Mouse (Mus musculus): ENCODE measurements around the gene Qrfp. TPM values are rescaled to one million over a fixed set of nuclear protein-coding genes. Genes with fewer than 3 reads are reported as not detected.

Gene Qrfp
- polyA plus RNA-seq, 1 experiment = not detected

DNA sequence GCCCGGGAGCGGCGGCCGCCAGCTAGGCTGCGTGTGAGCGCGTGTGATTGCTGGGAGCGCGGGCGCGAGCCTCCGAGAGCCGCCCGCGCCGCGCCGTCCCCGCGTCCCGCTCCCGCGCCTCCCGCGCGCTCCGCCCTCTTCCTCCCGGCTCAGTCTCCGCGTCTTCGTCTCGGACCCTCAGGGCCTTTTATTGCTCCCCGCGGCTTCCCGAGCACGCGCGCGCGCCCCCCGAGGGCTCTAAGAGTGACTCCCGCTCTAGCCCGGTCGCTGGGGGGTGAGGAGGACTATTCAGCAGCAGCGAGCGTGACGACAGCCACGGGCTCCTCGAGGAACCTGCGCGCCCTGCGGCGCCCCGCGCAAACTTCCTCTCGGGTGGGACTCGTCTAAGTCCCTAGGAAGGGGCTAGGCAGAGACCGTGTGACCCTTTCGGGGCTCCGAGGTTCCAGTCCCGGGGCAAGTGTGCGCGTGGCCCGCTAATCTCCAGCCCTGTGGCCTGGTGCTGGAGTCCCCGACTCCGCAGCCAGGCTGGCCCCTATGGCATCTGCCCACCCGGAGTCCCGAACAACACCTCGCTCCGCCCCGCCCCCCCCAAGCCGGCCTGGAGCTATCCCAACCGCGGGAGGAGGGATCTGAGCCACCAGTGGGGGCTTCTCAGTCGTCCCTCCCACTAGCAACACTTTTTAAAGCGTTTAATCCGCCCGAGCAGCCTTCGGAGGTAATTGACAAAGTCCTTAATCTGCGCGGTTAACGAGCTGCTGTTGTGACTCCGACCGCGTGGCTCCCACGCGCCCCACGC, 35.7 kb upstream of the Qrfp start, which contains the start of gene Fibcd1:
Gene Fibcd1, minus strand, starts transcription at position 110 of the 796 bp plus-strand sequence.
- H3K4me3 ChIP-seq (replicated peaks; ENCODE audit: insufficient read depth, low read depth, low read length) = peak within 1 kb of the TSS; percentile 49
- no peaks in the 10 kb centered on the region; the same call in 1 of the 2 replicates for H3K27me3 ChIP-seq (ENCODE audit: control insufficient read depth, insufficient read depth, low read length)
- DNase-seq = peak; percentile 17 to 39
- no peak within 1 kb of the TSS for H3K27ac ChIP-seq (ENCODE audit: insufficient read depth, low read length)
- under 1% methylated on average over 88 of the region's 88 CpGs for WGBS
- H3K4me1 ChIP-seq (ENCODE audit: control insufficient read depth, insufficient read depth, low read length) = no peaks in the 10 kb centered on the region; the same call in 1 of the 2 replicates
- TF ChIP-seq POLR2A (IDR thresholded peaks at IDR 0.05; ENCODE audit: borderline replicate concordance, insufficient read depth, low read length) = no peak
- TF ChIP-seq CTCF (IDR thresholded peaks at IDR 0.05; ENCODE audit: borderline replicate concordance, insufficient read depth, low read depth, low read length) = no peak

DNA sequence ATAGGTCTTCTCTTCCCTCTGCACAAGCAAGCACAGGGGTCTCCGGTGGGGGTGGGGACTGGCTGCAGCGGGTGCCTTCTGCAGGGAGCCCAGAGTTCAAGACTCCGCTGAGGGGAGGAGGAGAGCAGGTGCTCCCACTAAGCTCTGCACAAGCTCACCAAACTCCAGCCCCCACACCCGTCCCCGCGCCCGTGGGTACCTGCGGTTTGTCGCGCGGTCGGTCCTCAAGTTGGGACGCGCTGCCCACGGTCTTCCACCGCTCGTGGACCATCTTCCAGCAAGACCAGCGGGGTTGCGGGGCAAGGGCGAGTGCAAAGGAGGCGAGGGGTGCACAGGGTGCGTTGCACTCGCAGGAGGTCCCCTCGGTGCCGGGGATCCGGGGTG, 35.1 kb upstream of the Qrfp start:
- Histone ChIP-seq H3K4me1 (ENCODE audit: control insufficient read depth, insufficient read depth, low read length) (no peaks in the 10 kb centered on the region; the same call in 1 of the 2 replicates), H3K27ac (ENCODE audit: insufficient read depth, low read length) (no peak overlapping the region), H3K27me3 (ENCODE audit: control insufficient read depth, insufficient read depth, low read length) (no peaks in the 10 kb centered on the region; the same call in 1 of the 2 replicates), H3K4me3 (replicated peaks; ENCODE audit: insufficient read depth, low read depth, low read length) (peak overlapping the region; percentile 49)
- peak in 1 of 2 experiments; percentile 17 for DNase-seq
- 2% methylated on average over 26 of the region's 26 CpGs for WGBS
- TF ChIP-seq CTCF (IDR thresholded peaks at IDR 0.05; ENCODE audit: borderline replicate concordance, insufficient read depth, low read depth, low read length) (no peak), POLR2A (IDR thresholded peaks at IDR 0.05; ENCODE audit: borderline replicate concordance, insufficient read depth, low read length) (no peak)

DNA sequence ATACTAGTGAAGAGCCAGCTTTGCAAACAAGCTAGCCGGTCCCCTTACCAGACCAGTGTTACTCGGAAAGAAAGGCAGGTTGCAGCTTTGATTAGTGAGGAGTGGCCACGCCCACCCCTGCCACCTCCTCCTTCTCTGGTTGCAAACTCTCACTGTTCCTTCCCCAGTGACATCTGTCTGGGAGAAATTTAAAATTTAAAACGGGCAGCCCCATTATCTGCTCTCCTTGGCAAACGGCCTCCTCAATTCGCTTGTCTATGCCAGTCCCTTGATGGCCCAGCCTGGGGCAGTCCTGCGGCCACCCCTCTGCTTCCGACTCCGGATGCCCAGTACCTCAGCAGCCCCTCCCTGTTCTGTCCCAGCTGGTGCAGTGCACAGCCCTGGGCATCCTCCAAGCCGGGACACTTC, 34.4 kb upstream of the Qrfp start:
- no peaks in the 10 kb centered on the region; the same call in 1 of the 2 replicates for H3K27me3 ChIP-seq (ENCODE audit: control insufficient read depth, insufficient read depth, low read length)
- H3K4me1 ChIP-seq (ENCODE audit: control insufficient read depth, insufficient read depth, low read length) = no peaks in the 10 kb centered on the region; the same call in 1 of the 2 replicates
- TF ChIP-seq CTCF (IDR thresholded peaks at IDR 0.05; ENCODE audit: borderline replicate concordance, insufficient read depth, low read depth, low read length) (no peak), POLR2A (IDR thresholded peaks at IDR 0.05; ENCODE audit: borderline replicate concordance, insufficient read depth, low read length) (no peak)
- no peak overlapping the region for H3K4me3 ChIP-seq (replicated peaks; ENCODE audit: insufficient read depth, low read depth, low read length)
- no peak overlapping the region for H3K27ac ChIP-seq (ENCODE audit: insufficient read depth, low read length)
- DNase-seq = no peak
- 23% methylated on average over 10 of the region's 10 CpGs for WGBS

DNA sequence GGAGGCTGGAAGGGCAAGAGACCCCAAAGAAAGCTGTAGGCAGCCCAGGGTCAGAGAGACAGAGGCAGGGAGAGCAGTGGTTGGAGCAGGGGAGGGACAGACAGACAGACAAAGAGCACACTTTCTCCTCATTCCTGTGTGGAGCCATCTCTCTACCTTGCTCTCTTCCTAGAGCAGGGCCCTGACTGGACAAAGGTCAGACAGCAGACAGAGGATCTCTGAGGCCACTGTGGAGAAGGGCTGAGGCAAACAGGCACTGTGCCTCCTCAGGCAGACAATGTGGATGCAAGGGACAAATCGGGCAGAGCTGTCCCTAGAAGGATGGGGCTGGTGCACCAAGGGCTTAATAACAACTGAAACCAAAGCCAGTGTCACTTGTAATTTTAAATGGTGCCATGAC, 28.5 kb upstream of the Qrfp start:
- no peak for TF ChIP-seq CTCF (IDR thresholded peaks at IDR 0.05; ENCODE audit: borderline replicate concordance, insufficient read depth, low read depth, low read length)
- TF ChIP-seq POLR2A (IDR thresholded peaks at IDR 0.05; ENCODE audit: borderline replicate concordance, insufficient read depth, low read length) = no peak
- no peaks in the 10 kb centered on the region; the same call in 1 of the 2 replicates for H3K4me1 ChIP-seq (ENCODE audit: control insufficient read depth, insufficient read depth, low read length)
- H3K27ac ChIP-seq (ENCODE audit: insufficient read depth, low read length) = no peak overlapping the region
- H3K4me3 ChIP-seq (replicated peaks; ENCODE audit: insufficient read depth, low read depth, low read length) = no peak overlapping the region
- no peaks in the 10 kb centered on the region for H3K27me3 ChIP-seq (ENCODE audit: control insufficient read depth, insufficient read depth, low read length)
- no peak for DNase-seq
- 69% methylated on average over 1 of the region's 1 CpGs for WGBS

DNA sequence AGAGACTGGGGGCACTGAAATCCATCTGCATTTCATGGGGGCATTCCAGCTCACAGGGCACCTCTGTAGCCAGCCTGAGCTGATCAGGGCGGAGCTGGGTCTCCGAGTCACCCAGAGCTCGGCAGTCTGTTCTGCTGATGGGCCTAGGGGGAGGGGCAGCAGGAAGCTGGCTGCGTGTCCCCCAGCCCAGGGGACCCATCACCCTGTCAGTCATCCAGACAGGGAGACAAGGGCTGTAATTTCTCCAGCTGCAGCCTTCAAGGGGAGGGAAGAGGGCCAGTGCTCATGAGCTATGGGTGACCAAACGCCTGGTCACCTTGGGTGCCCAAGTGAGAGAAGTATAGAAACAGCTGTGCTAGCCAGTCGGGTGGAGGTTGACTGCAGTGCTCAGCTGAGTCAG, 26.6 kb upstream of the Qrfp start:
- H3K4me3 ChIP-seq (replicated peaks; ENCODE audit: insufficient read depth, low read depth, low read length) = no peak overlapping the region
- H3K4me1 ChIP-seq (ENCODE audit: control insufficient read depth, insufficient read depth, low read length) = no peaks in the 10 kb centered on the region; the same call in 1 of the 2 replicates
- no peak for DNase-seq
- no peak overlapping the region for H3K27ac ChIP-seq (ENCODE audit: insufficient read depth, low read length)
- TF ChIP-seq POLR2A (IDR thresholded peaks at IDR 0.05; ENCODE audit: borderline replicate concordance, insufficient read depth, low read length) = no peak
- no peak for TF ChIP-seq CTCF (IDR thresholded peaks at IDR 0.05; ENCODE audit: borderline replicate concordance, insufficient read depth, low read depth, low read length)
- H3K27me3 ChIP-seq (ENCODE audit: control insufficient read depth, insufficient read depth, low read length) = no peaks in the 10 kb centered on the region
- WGBS = 49% methylated on average over 6 of the region's 6 CpGs

DNA sequence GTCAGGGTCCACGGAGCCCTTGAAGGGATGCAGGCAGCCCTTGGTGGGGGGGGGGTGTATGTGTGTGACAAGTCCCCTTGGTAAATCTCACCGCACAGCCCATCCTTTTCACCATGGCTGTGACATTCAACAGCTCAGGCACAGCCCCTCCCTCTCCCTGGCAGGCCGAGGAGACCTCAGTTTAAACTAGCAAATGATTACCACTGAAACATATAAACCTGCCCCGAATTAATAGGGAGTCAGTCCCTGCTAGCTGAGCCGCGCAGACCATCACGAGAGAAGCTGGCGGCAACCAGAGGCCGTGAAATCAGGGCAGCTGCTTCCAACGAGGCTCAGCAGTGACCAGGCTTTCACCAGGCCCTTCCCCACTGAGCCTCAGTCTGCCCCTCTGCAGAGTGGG, 25.7 kb upstream of the Qrfp start:
- H3K4me1 ChIP-seq (ENCODE audit: control insufficient read depth, insufficient read depth, low read length) = no peaks in the 10 kb centered on the region; the same call in 1 of the 2 replicates
- TF ChIP-seq CTCF (IDR thresholded peaks at IDR 0.05; ENCODE audit: borderline replicate concordance, insufficient read depth, low read depth, low read length) = no peak
- no peak for TF ChIP-seq POLR2A (IDR thresholded peaks at IDR 0.05; ENCODE audit: borderline replicate concordance, insufficient read depth, low read length)
- no peak overlapping the region for H3K27ac ChIP-seq (ENCODE audit: insufficient read depth, low read length)
- WGBS = 60% methylated on average over 10 of the region's 10 CpGs
- no peaks in the 10 kb centered on the region for H3K27me3 ChIP-seq (ENCODE audit: control insufficient read depth, insufficient read depth, low read length)
- no peak for DNase-seq
- H3K4me3 ChIP-seq (replicated peaks; ENCODE audit: insufficient read depth, low read depth, low read length) = no peak overlapping the region

DNA sequence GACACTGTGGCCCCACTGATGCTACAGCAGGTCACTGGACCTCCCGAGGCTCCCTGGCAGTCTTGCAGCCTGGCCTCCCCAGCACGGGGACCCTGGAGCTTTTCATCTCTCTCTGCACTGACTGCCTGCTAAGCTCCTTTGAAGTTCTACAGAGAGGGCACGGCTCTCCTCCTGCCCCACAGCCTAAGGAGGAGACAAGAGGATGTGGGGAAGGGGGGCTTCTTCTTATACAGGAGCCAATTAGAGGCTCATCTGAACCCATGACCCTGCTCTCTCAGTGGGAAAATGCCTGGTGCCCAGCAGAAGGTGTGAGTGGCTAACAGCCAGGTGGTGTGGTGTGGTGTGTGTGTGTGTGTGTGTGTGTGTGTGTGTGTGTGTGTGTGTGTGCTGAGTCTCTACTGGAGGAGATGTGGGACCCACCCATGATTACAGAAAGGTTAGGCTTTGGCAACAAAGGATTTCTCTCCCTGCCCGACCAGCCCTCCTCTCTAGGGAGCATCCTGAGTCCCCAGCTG, 18.0 kb upstream of the Qrfp start:
- Histone ChIP-seq H3K27ac (ENCODE audit: insufficient read depth, low read length) (no peak overlapping the region), H3K4me3 (replicated peaks; ENCODE audit: insufficient read depth, low read depth, low read length) (no peak overlapping the region), H3K4me1 (ENCODE audit: control insufficient read depth, insufficient read depth, low read length) (peaks cover 40% of the 10 kb centered on the region), H3K27me3 (ENCODE audit: control insufficient read depth, insufficient read depth, low read length) (no peaks in the 10 kb centered on the region)
- 36% methylated on average over 4 of the region's 4 CpGs for WGBS
- TF ChIP-seq POLR2A (IDR thresholded peaks at IDR 0.05; ENCODE audit: borderline replicate concordance, insufficient read depth, low read length) (no peak), CTCF (IDR thresholded peaks at IDR 0.05; ENCODE audit: borderline replicate concordance, insufficient read depth, low read depth, low read length) (no peak)
- DNase-seq = no peak

DNA sequence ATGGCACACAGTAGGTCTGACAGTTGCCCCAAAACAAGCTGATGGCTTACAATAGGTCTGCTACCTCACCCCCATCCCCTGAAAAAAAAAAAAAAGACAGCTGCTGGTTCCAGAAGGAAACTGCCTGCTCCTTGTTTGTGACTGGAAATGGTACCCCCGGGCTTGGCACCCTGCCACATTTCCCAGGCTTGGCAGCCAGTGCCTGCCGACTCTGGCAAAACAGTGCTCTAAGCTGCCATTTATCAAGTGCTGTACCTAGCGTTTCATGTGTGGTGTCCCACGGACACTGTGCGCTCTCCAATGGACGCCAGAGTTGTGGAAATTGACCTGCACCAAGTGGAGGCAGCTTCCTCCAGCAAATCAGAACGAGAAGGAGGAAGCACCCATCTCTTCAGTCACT, 17.5 kb upstream of the Qrfp start:
- H3K4me3 ChIP-seq (replicated peaks; ENCODE audit: insufficient read depth, low read depth, low read length) = no peak overlapping the region
- H3K4me1 ChIP-seq (ENCODE audit: control insufficient read depth, insufficient read depth, low read length) = peaks cover 45% of the 10 kb centered on the region
- no peak for TF ChIP-seq POLR2A (IDR thresholded peaks at IDR 0.05; ENCODE audit: borderline replicate concordance, insufficient read depth, low read length)
- no peak for TF ChIP-seq CTCF (IDR thresholded peaks at IDR 0.05; ENCODE audit: borderline replicate concordance, insufficient read depth, low read depth, low read length)
- DNase-seq = no peak
- H3K27me3 ChIP-seq (ENCODE audit: control insufficient read depth, insufficient read depth, low read length) = no peaks in the 10 kb centered on the region
- H3K27ac ChIP-seq (ENCODE audit: insufficient read depth, low read length) = no peak overlapping the region
- 39% methylated on average over 7 of the region's 7 CpGs for WGBS

Data from cerebellum, adult 2 months (tissue).